Mouse (Mus musculus): ENCODE data around the gene Mecp2. TPM values are rescaled to one million over a fixed set of nuclear protein-coding genes. Genes with fewer than 3 reads are reported as not detected.

Gene Mecp2
- total and polyA plus RNA-seq, 2 experiments from 2014 or later = 12.3 to 84.7 TPM

DNA sequence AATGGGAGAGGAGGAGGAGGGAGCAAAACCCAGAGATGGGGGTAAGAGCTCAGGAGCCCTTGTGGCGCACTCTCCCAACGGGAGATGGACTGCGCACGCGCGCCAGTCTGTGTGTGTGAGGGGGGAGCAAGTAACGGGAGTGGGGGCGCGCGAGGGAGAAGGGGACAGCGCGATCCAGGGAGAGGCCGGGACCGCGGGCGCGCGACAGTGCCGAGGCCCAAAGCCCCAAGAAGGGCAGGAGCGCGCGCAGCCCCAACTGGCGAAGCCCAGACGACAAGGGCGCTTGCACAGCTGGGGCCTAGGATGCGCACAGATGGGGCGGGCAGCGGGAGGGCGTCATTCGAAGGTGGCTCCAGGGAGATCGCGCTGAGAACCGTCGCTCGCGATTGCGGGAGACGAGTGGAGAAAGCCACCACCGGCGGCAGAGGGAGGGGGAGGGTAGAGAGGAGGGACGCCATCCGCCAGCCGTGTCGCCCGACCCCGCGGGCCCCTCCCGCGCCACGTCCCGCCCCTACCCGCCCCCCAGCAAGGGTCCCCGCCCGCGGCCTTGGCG, 50.1 kb downstream of the Mecp2 start:
- Histone ChIP-seq H3K9ac (replicated peaks; ENCODE audit: low read length, poor library complexity, severe bottlenecking) (peak overlapping the region; percentile 79), H3K36me3 (ENCODE audit: insufficient read depth, low read length) (no peaks in the 10 kb centered on the region), H3K27ac (ENCODE audit: low read depth, low read length) (peak overlapping the region; percentile 90), H3K27me3 (ENCODE audit: insufficient read depth, low read length) (no peaks in the 10 kb centered on the region), H3K4me3 (ENCODE audit: low read depth, low read length) (peak overlapping the region; percentile 48), H3K9me3 (ENCODE audit: low read length) (no peaks in the 10 kb centered on the region), H3K4me2 (ENCODE audit: low read depth, low read length, poor library complexity, severe bottlenecking) (peak overlapping the region; percentile 51), H3K4me1 (ENCODE audit: insufficient read depth, low read length) (no peaks in the 10 kb centered on the region)
- DNase-seq (ENCODE audit: low spot score) (peak; percentile 90), ATAC-seq (ENCODE audit: low FRiP score) (peak; percentile 82)
- 26% methylated on average over 23 of the region's 56 CpGs for WGBS
- no peak for TF ChIP-seq CTCF (IDR thresholded peaks at IDR 0.05)

- Histone ChIP-seq H3K4me2 (ENCODE audit: low read depth, low read length, poor library complexity, severe bottlenecking) (peak overlapping the region; percentile 51), H3K27me3 (ENCODE audit: insufficient read depth, low read length) (no peaks in the 10 kb centered on the region), H3K9me3 (ENCODE audit: low read length) (no peaks in the 10 kb centered on the region), H3K9ac (replicated peaks; ENCODE audit: low read length, poor library complexity, severe bottlenecking) (peak overlapping the region; percentile 79), H3K36me3 (ENCODE audit: insufficient read depth, low read length) (no peaks in the 10 kb centered on the region), H3K4me1 (ENCODE audit: insufficient read depth, low read length) (no peaks in the 10 kb centered on the region), H3K4me3 (ENCODE audit: low read depth, low read length) (peak overlapping the region; percentile 48), H3K27ac (ENCODE audit: low read depth, low read length) (peak overlapping the region; percentile 90; the same call in 1 of the 2 replicates)
- WGBS = 22% methylated on average over 17 of the region's 17 CpGs
- DNase-seq (ENCODE audit: low spot score) (no peak), ATAC-seq (ENCODE audit: low FRiP score) (no peak)
- no peak for TF ChIP-seq CTCF (IDR thresholded peaks at IDR 0.05)
These were observed 50.8 kb downstream of the Mecp2 start for GRCm38 (mm10) chrX:74084276-74084837.

GRCm38 (mm10) chrX:74070794-74071193, 64.4 kb downstream of the Mecp2 start:
- DNase-seq (ENCODE audit: low spot score) = no peak
- TF ChIP-seq CTCF (IDR thresholded peaks at IDR 0.05) = no peak
- no peak for ATAC-seq (ENCODE audit: low FRiP score)

GRCm38 (mm10) chrX:74067891-74068290, 67.3 kb downstream of the Mecp2 start:
- no peak overlapping the region for H3K4me3 ChIP-seq (ENCODE audit: low read depth, low read length)
- H3K9ac ChIP-seq (replicated peaks; ENCODE audit: low read length, poor library complexity, severe bottlenecking) = no peak overlapping the region
- H3K4me2 ChIP-seq (ENCODE audit: low read depth, low read length, poor library complexity, severe bottlenecking) = no peak overlapping the region
- H3K9me3 ChIP-seq (ENCODE audit: low read length) = no peaks in the 10 kb centered on the region
- ATAC-seq (ENCODE audit: low FRiP score) = no peak
- H3K36me3 ChIP-seq (ENCODE audit: insufficient read depth, low read length) = no peaks in the 10 kb centered on the region
- WGBS = 78% methylated on average over 9 of the region's 9 CpGs
- H3K4me1 ChIP-seq (ENCODE audit: insufficient read depth, low read length) = no peaks in the 10 kb centered on the region
- no peak for TF ChIP-seq CTCF (IDR thresholded peaks at IDR 0.05)
- peak; percentile 1 for DNase-seq (ENCODE audit: low spot score)
- H3K27ac ChIP-seq (ENCODE audit: low read depth, low read length) = no peak overlapping the region
- H3K27me3 ChIP-seq (ENCODE audit: insufficient read depth, low read length) = no peaks in the 10 kb centered on the region

More at GRCm38 (mm10) chrX:74070794-74071193, 64.4 kb downstream of the Mecp2 start:
- Histone ChIP-seq H3K9ac (replicated peaks; ENCODE audit: low read length, poor library complexity, severe bottlenecking) (no peak overlapping the region), H3K4me2 (ENCODE audit: low read depth, low read length, poor library complexity, severe bottlenecking) (no peak overlapping the region), H3K9me3 (ENCODE audit: low read length) (no peaks in the 10 kb centered on the region), H3K36me3 (ENCODE audit: insufficient read depth, low read length) (no peaks in the 10 kb centered on the region), H3K27ac (ENCODE audit: low read depth, low read length) (no peak overlapping the region), H3K4me3 (ENCODE audit: low read depth, low read length) (no peak overlapping the region), H3K27me3 (ENCODE audit: insufficient read depth, low read length) (no peaks in the 10 kb centered on the region), H3K4me1 (ENCODE audit: insufficient read depth, low read length) (no peaks in the 10 kb centered on the region)

GRCm38 (mm10) chrX:74045107-74045506, 90.1 kb downstream of the Mecp2 start:
- Histone ChIP-seq H3K4me1 (ENCODE audit: insufficient read depth, low read length) (no peaks in the 10 kb centered on the region), H3K9me3 (ENCODE audit: low read length) (no peaks in the 10 kb centered on the region), H3K4me3 (ENCODE audit: low read depth, low read length) (no peak overlapping the region), H3K4me2 (ENCODE audit: low read depth, low read length, poor library complexity, severe bottlenecking) (no peak overlapping the region), H3K27me3 (ENCODE audit: insufficient read depth, low read length) (no peaks in the 10 kb centered on the region), H3K36me3 (ENCODE audit: insufficient read depth, low read length) (no peaks in the 10 kb centered on the region), H3K9ac (replicated peaks; ENCODE audit: low read length, poor library complexity, severe bottlenecking) (no peak overlapping the region), H3K27ac (ENCODE audit: low read depth, low read length) (no peak overlapping the region)
- no peak for TF ChIP-seq CTCF (IDR thresholded peaks at IDR 0.05)
- no peak for DNase-seq (ENCODE audit: low spot score)
- ATAC-seq (ENCODE audit: low FRiP score) = no peak
- 68% methylated on average over 1 of the region's 1 CpGs for WGBS

GRCm38 (mm10) chrX:74037702-74038375, 97.3 kb downstream of the Mecp2 start:
- Histone ChIP-seq H3K27me3 (ENCODE audit: insufficient read depth, low read length) (no peaks in the 10 kb centered on the region), H3K4me3 (ENCODE audit: low read depth, low read length) (no peak overlapping the region), H3K9me3 (ENCODE audit: low read length) (no peaks in the 10 kb centered on the region), H3K27ac (ENCODE audit: low read depth, low read length) (no peak overlapping the region), H3K9ac (replicated peaks; ENCODE audit: low read length, poor library complexity, severe bottlenecking) (no peak overlapping the region), H3K4me2 (ENCODE audit: low read depth, low read length, poor library complexity, severe bottlenecking) (no peak overlapping the region), H3K36me3 (ENCODE audit: insufficient read depth, low read length) (peaks cover 5% of the 10 kb centered on the region), H3K4me1 (ENCODE audit: insufficient read depth, low read length) (no peaks in the 10 kb centered on the region)
- ATAC-seq (ENCODE audit: low FRiP score) = no peak
- TF ChIP-seq CTCF (IDR thresholded peaks at IDR 0.05) = no peak
- WGBS = 63% methylated on average over 5 of the region's 5 CpGs
- peak; percentile 8 for DNase-seq (ENCODE audit: low spot score)
